ENCODE assay signal across 11 mouse cellular contexts in genomic region chr10:99132189-99132588, GRCm38 (mm10). TPM values are rescaled to one million over a fixed set of nuclear protein-coding genes. Genes with fewer than 3 reads are reported as not detected.
DNase-seq lines count a peak whose midpoint lies in the region; ATAC-seq and TF ChIP-seq lines count a peak whose summit lies in the region.
"Had no signal": no experiment of that assay in that cellular context is flagged by ENCODE, and none has a peak within 500 bp of the region (broad histone marks: within the 10 kb centered on the region; RNA-seq: fewer than 3 reads in every experiment).

No protein-coding gene starts in this region.

- H3K9me3 ChIP-seq in megakaryocyte, embryonic 14.5 days, result no peaks in the 10 kb centered on the region
- no peaks in the 10 kb centered on the region for H3K9me3 ChIP-seq in limb, embryonic 14.5 days (ENCODE audit: control insufficient read depth, low read length)

- H3K9ac ChIP-seq in limb, embryonic 14.5 days (ENCODE audit: low read depth, low read length, severe bottlenecking), result no peak overlapping the region

- no peak for ATAC-seq in megakaryocyte, adult 5-6 weeks (ENCODE audit: poor library complexity, severe bottlenecking)
- peak; percentile 89 for ATAC-seq in limb, embryonic 14.5 days (ENCODE audit: low FRiP score, low read depth)

- intact Hi-C loops in gastrocnemius, adult 2 months (cut with DNase I), result no loop called here
- intact Hi-C loops in gastrocnemius, postnatal 36 days (cut with DNase I), result no loop called here

- no peak overlapping the region for H3K27ac ChIP-seq in gastrocnemius, adult 2 months
- H3K27ac ChIP-seq in limb, embryonic 14.5 days (replicated peaks; ENCODE audit: low read depth, low read length), result no peak overlapping the region
- H3K27ac ChIP-seq in thymus, adult 2 months (ENCODE audit: control insufficient read depth, insufficient read depth, low read length), result peak overlapping the region; percentile 98

- peaks cover 46% of the 10 kb centered on the region for H3K4me1 ChIP-seq in megakaryocyte, embryonic 14.5 days
- H3K4me1 ChIP-seq in limb, embryonic 14.5 days (ENCODE audit: control insufficient read depth, insufficient read depth, low read length), result peaks cover 12% of the 10 kb centered on the region; the same call in 1 of the 2 replicates
- peaks cover 55% of the 10 kb centered on the region for H3K4me1 ChIP-seq in thymus, adult 2 months (replicated peaks; ENCODE audit: control insufficient read depth, insufficient read depth, low read length)

- peak; percentile 46 for DNase-seq in gastrocnemius, postnatal 25 days
- no peak for DNase-seq in gastrocnemius, adult 2 months
- DNase-seq in limb, embryonic 14.5 days (ENCODE audit: low spot score), result peak; percentile 49
- DNase-seq in thymus, adult 2 months, result peak; percentile 84
- DNase-seq in embryo, embryonic 9.5 days (ENCODE audit: extremely low spot score), result no peak
- DNase-seq in gastrocnemius, postnatal 36 days, result no peak

- no peak for TF ChIP-seq POLR2A in limb, embryonic 14.5 days (IDR thresholded peaks at IDR 0.05; ENCODE audit: borderline replicate concordance, extremely low read depth, insufficient read depth, insufficient read length)
- peak; percentile 70 for TF ChIP-seq POLR2A in thymus, adult 2 months (IDR thresholded peaks at IDR 0.05; ENCODE audit: control insufficient read depth, extremely low read depth, insufficient read depth, low read length, poor library complexity)

- no peak overlapping the region for H3K4me2 ChIP-seq in limb, embryonic 14.5 days (replicated peaks; ENCODE audit: low read depth, low read length, severe bottlenecking)

- H3K4me3 ChIP-seq in gastrocnemius, adult 2 months, result no peak overlapping the region
- H3K4me3 ChIP-seq in megakaryocyte, embryonic 14.5 days (replicated peaks), result peak overlapping the region; percentile 35
- H3K4me3 ChIP-seq in limb, embryonic 14.5 days (replicated peaks; ENCODE audit: low read length), result no peak overlapping the region
- H3K4me3 ChIP-seq in thymus, adult 2 months (ENCODE audit: control insufficient read depth, insufficient read depth, low read length), result peak overlapping the region; percentile 50

- WGBS in limb, embryonic 14.5 days, result 75% methylated on average over 6 of the region's 6 CpGs
- 6% methylated on average over 6 of the region's 6 CpGs for WGBS in thymus, adult 2 months

- no peak for TF ChIP-seq CTCF in gastrocnemius, adult 2 months (IDR thresholded peaks at IDR 0.05)
- TF ChIP-seq CTCF in thymus, adult 2 months (IDR thresholded peaks at IDR 0.05; ENCODE audit: borderline replicate concordance, control insufficient read depth, extremely low read depth, insufficient read depth, low read length, poor library complexity), result no peak

- peaks cover 51% of the 10 kb centered on the region for H3K36me3 ChIP-seq in megakaryocyte, embryonic 14.5 days (replicated peaks; ENCODE audit: low read length)
- H3K36me3 ChIP-seq in limb, embryonic 14.5 days (ENCODE audit: control insufficient read depth, insufficient read depth, low read length), result peaks cover 10% of the 10 kb centered on the region; the same call in 1 of the 2 replicates
- H3K36me3 ChIP-seq in thymus, adult 2 months (ENCODE audit: control insufficient read depth, insufficient read depth, low read length), result no peaks in the 10 kb centered on the region

- H3K27me3 ChIP-seq in megakaryocyte, embryonic 14.5 days (replicated peaks), result no peaks in the 10 kb centered on the region
- no peaks in the 10 kb centered on the region for H3K27me3 ChIP-seq in limb, embryonic 14.5 days (ENCODE audit: control insufficient read depth, insufficient read depth, low read length)
- no peaks in the 10 kb centered on the region for H3K27me3 ChIP-seq in thymus, adult 2 months (ENCODE audit: control insufficient read depth, insufficient read depth, low read length)

RNA-seq across cellular contexts. Expression of gene Phxr2, which starts 6.1 kb away (rescaled TPM):
- not detected for total RNA-seq in gastrocnemius, postnatal 25 days (2021)
- total RNA-seq in gastrocnemius, adult 2 months (2021), result not detected
- not detected in 2 replicates for polyA plus RNA-seq in megakaryocyte, embryonic 14.5 days (2012; ENCODE audit: insufficient read depth, low replicate concordance)
- not detected in 2 replicates for total RNA-seq in megakaryocyte, adult 5-6 weeks (2015)
- not detected in 2 replicates for total RNA-seq in megakaryocyte, adult 5-6 weeks (2017)
- not detected in 2 replicates for polyA plus RNA-seq in limb, embryonic 14.5 days (2012; rRNA removed)
- polyA plus RNA-seq in limb, embryonic 14.5 days (2014; fragmentation: Nextera tagmentation; extraction: Ambion mirVana), result not detected in 2 replicates
- 0.57 and 0.74 TPM in 2 replicates for polyA plus RNA-seq in thymus, adult 2 months (2012; rRNA removed)
- not detected for total RNA-seq in gastrocnemius, postnatal 36 days (2021)
- total RNA-seq: left cerebral cortex, postnatal 10 days had no signal
- polyA plus RNA-seq: C2C12; frontal cortex, adult 2 months had no signal

RNA-seq across cellular contexts. Expression of gene Galnt4, which starts 24.2 kb away (rescaled TPM):
- total RNA-seq in gastrocnemius, postnatal 25 days (2021), result 1 to 10 TPM; 1.5 to 1.9 TPM
- 1 to 10 TPM; 1.3 to 1.4 TPM for total RNA-seq in gastrocnemius, adult 2 months (2021)
- polyA plus RNA-seq in megakaryocyte, embryonic 14.5 days (2012; ENCODE audit: insufficient read depth, low replicate concordance), result 1.00 and 1.6 TPM in 2 replicates
- total RNA-seq in megakaryocyte, adult 5-6 weeks (2015), result 8.5 and 9.9 TPM in 2 replicates
- total RNA-seq in megakaryocyte, adult 5-6 weeks (2017), result 9.2 and 12.6 TPM in 2 replicates
- polyA plus RNA-seq in limb, embryonic 14.5 days (2012; rRNA removed), result 3.5 and 4.3 TPM in 2 replicates
- 13.0 and 13.8 TPM in 2 replicates for polyA plus RNA-seq in limb, embryonic 14.5 days (2014; fragmentation: Nextera tagmentation; extraction: Ambion mirVana)
- 4.2 and 4.6 TPM in 2 replicates for polyA plus RNA-seq in thymus, adult 2 months (2012; rRNA removed)
- 1 to 10 TPM; 1.2 to 1.5 TPM for total RNA-seq in gastrocnemius, postnatal 36 days (2021)

RNA-seq across cellular contexts. Expression of gene Poc1b, which starts 25.4 kb away (rescaled TPM):
- total RNA-seq in gastrocnemius, postnatal 25 days (2021), result 1 to 10 TPM; 3.5 to 4.0 TPM
- 1 to 10 TPM; 3.3 to 4.1 TPM for total RNA-seq in gastrocnemius, adult 2 months (2021)
- polyA plus RNA-seq in megakaryocyte, embryonic 14.5 days (2012; ENCODE audit: insufficient read depth, low replicate concordance), result 9.9 and 21.2 TPM in 2 replicates
- total RNA-seq in megakaryocyte, adult 5-6 weeks (2015), result 18.5 and 22.2 TPM in 2 replicates
- total RNA-seq in megakaryocyte, adult 5-6 weeks (2017), result 9.0 and 9.1 TPM in 2 replicates
- polyA plus RNA-seq in limb, embryonic 14.5 days (2012; rRNA removed), result 23.1 and 25.3 TPM in 2 replicates
- 23.4 and 27.9 TPM in 2 replicates for polyA plus RNA-seq in limb, embryonic 14.5 days (2014; fragmentation: Nextera tagmentation; extraction: Ambion mirVana)
- polyA plus RNA-seq in thymus, adult 2 months (2012; rRNA removed), result 11.0 and 11.4 TPM in 2 replicates
- 1 to 10 TPM; 3.7 to 3.8 TPM for total RNA-seq in gastrocnemius, postnatal 36 days (2021)

Comparison
In these comparisons a context has a peak if more than half of its experiments do, and no peak if none do; other contexts are left out.
1. DNase-seq: peak in gastrocnemius, postnatal 25 days (single experiment), limb, embryonic 14.5 days (single experiment) and thymus, adult 2 months (single experiment); none in gastrocnemius, adult 2 months (single experiment), embryo, embryonic 9.5 days (single experiment) and gastrocnemius, postnatal 36 days (0 of 2).
2. H3K4me3 ChIP-seq: peak in megakaryocyte, embryonic 14.5 days (single experiment) and thymus, adult 2 months (single experiment); none in gastrocnemius, adult 2 months (single experiment) and limb, embryonic 14.5 days (single experiment).